Mouse (Mus musculus) cortical plate, adult 2 months (tissue): Measurements from ENCODE around the gene Ttll4.

Source experiments
- CTCF ChIP-seq: fragments of 200-500 bp; IDR thresholded peaks from 2 replicates; pipeline ENCODE4 v1.5.1; 2011; ENCODE audit warnings: mild to moderate bottlenecking, control low read depth, low read length; ENCODE audit not compliant: insufficient read depth; ENCODE audit errors: extremely low read depth
- POLR2A ChIP-seq: fragments of 200-500 bp; IDR thresholded peaks from 2 replicates; pipeline ENCODE4 v1.6.1; 2011; ENCODE audit warnings: mild to moderate bottlenecking, low read length, control low read depth; ENCODE audit not compliant: insufficient read depth; ENCODE audit errors: extremely low read depth

DNA sequence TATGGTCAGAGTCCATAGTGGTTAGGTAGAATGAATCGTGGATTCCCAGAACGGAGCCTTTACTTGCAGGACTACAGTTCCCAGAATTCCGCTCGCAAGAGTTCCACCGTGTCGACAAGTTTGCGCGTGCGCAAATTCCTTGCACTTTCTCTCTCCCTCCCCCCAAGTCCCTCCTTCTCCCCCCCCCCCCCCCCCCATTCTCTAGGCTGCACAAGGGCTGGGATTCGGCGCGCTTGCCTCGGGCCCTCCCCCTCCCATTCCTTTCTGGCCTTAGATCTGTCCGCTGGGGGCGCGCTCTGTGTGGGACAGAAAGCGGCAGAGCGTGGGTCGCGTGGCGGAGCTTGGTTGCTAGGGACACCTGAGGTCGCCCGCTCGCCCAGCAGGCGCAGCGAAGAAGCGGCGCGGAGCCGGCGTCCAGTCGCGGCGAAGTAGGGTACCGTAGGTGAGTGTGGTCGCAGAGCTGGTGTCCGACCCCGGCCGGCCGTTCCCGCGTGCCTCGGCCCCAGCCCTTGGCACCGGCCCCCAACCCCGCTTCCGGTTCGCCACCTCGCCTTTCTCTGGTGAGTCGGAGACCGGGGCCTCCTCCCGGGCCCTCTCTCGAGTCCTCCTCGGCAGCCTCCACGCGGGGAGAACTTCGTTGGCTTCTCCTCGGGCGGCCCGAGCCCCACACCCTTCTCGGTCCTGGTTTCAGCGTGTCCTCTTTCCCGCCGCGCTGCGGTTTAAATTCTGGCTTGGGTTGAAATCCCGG lies at the start of gene Ttll4:
- TF ChIP-seq CTCF: peak; percentile 19; the same call in 1 of the 2 replicates
- TF ChIP-seq POLR2A: no peak
